Mouse (Mus musculus) right cerebral cortex, postnatal 10 days (tissue): Measurements from ENCODE around the gene Rbms2.
A peak's percentile ranks its signal among the peaks of the same experiment; 100 is the strongest.
"Not testable (repeated sequence)": the region's sequence is repeated elsewhere in the genome, so short reads cannot be mapped to it uniquely, and the experiment has no call there.

Experiments
- DNase-seq, 2 experiments: peaks; one replicate each; pipeline ENCODE4 v3.0.0; 2021; ENCODE audit warnings: low spot score in 2 of 2

The Rbms2 gene

GRCm38 (mm10) chr10:128193113-128193512 is 13.0 kb upstream of the Rbms2 start:
- DNase-seq: no peak

- DNase-seq: not testable (repeated sequence)
Observed at GRCm38 (mm10) chr10:128192030-128192766, 12.1 kb upstream of the Rbms2 start.

GRCm38 (mm10) chr10:128191472-128191871 is 11.4 kb upstream of the Rbms2 start:
- no peak for DNase-seq

GRCm38 (mm10) chr10:128188242-128188877 is 8.3 kb upstream of the Rbms2 start:
- peak; percentile 78 to 85 for DNase-seq

DNA sequence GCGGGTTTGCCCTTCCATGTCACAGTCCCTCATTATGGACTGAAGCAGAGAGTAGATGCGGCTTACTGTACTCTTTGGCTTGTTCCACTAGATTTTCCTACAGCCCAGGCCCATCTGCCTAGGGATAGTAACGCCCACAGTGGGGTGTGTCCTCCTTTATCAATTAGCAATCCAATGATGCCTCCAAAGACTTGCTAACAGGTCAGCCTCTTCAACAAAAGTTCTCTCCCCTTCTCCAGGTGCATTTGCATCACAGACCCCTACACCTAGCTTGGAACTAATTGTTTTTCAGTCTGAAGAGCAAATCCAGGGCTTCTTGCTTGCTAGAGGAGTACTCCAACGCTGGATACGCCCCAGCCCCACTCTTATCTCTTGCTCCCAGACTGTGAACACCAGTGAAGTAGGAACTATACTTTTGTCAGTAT is 7.1 kb upstream of the Rbms2 start:
- no peak for DNase-seq

DNA sequence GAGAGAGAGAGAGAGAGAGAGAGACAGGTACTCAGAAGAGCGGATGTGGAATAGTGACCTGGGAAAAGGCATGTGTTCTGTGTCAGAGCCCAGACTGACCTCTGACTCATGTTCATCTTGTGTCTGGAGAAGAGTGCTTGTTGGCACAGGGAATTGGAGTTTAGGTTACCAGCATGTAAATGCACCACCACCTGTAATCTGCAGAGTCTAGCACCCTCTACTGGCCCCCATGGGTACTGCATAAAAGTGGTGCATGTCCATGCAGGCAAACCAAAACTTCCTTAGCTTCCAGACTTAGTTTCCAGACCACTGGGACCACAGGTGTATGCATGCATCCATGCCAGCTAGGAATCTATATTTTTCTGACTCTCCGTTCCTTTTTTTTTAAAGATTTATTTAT is 5.9 kb upstream of the Rbms2 start:
- peak; percentile 63 to 76 for DNase-seq

DNA sequence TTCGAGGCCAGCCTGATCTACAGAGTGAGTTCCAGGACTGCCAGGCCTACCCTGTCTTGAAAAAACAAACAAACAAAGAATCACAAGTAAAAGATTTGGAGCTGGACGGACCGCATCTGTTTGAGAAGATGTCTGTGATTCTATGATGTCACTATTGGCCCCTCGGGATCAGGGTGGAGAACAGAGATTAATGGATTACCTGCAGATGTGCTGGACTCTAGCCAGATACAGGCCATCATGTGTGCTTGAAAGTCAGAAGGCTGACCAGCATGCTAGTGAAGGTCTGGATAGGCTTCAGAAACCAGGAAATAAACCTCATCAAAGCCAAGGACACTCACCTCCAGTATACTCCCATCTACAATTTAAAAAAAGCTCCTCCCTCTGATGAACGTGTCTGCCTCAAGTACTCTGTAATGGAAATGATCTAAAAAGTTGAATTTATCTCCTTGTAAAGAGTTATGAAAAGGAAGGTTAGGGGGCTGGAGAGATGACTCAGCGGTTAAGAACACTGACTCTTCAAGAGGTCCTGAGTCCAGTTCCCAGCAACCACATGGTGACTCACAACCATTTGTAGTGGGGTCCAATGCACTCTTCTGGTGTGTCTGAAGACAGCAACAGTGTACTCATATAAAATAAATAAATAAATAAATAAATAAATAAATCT is 5.3 kb upstream of the Rbms2 start:
- DNase-seq: no peak

DNA sequence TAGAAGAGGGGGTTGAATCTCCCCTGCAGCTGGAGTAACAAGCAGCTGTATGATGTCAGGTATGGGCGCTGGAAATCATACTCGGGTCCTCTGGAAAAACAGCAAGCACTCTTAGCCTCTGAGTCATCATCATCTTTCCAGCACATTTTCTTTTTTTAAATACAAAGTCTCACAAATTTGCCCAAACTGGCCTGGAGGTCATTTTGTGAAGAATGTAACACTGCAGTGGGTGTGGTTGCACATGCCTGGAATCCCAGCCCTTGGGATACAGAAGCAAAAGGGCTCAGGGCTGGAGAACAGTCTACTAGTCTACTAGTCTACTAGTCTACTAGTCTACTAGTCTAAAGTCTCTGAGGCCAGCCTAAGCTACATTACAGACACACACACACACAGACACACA is 4.2 kb upstream of the Rbms2 start:
- no peak for DNase-seq

DNA sequence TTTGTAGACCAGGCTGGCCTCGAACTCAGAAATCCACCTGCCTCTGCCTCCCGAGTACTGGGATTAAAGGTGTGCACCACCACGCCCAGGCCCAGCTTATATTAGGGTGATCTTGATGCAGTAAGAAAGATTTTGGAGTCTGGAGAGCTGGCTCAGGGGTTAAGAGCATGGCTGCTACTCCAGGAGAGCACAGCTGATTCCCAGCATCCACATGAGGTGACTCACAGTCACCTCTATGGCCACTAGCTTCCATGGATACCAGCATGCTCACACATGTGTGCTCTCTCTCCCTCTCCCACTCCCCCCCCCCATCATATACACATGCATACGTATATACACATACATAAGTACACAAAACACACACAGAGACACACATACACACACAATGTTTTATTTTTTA is 2.8 kb downstream of the Rbms2 start:
- no peak for DNase-seq

- peak; percentile 45 to 49 for DNase-seq
Observed at GRCm38 (mm10) chr10:128175996-128176755, 3.9 kb downstream of the Rbms2 start.

- DNase-seq: no peak
Observed at GRCm38 (mm10) chr10:128175302-128175701, 4.8 kb downstream of the Rbms2 start.

GRCm38 (mm10) chr10:128171348-128171747 is 8.7 kb downstream of the Rbms2 start:
- DNase-seq: not testable (repeated sequence)

GRCm38 (mm10) chr10:128167091-128167490 is 13.0 kb downstream of the Rbms2 start:
- DNase-seq: no peak

DNA sequence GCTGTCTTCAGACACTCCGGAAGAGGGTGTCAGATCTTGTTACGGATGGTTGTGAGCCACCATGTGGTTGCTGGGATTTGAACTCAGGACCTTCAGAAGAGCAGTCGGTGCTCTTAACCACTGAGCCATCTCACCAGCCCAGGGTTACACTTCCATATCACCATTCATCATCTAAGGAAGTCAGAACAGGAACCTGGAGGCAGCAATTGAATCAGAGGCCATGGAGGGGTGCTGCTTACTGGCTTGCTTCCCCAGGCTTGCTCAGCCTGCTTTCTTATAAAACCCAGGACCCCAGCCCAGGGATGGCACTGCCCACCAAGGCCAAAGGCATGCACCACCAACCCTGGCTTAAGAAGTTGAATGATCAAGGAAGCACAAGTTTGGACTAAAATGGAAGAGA is 14.4 kb downstream of the Rbms2 start:
- DNase-seq: not testable (repeated sequence)

- DNase-seq: no peak
Observed at GRCm38 (mm10) chr10:128153978-128154377, 26.1 kb downstream of the Rbms2 start.

- no peak for DNase-seq
Observed at GRCm38 (mm10) chr10:128150941-128151340, 29.2 kb downstream of the Rbms2 start.

DNA sequence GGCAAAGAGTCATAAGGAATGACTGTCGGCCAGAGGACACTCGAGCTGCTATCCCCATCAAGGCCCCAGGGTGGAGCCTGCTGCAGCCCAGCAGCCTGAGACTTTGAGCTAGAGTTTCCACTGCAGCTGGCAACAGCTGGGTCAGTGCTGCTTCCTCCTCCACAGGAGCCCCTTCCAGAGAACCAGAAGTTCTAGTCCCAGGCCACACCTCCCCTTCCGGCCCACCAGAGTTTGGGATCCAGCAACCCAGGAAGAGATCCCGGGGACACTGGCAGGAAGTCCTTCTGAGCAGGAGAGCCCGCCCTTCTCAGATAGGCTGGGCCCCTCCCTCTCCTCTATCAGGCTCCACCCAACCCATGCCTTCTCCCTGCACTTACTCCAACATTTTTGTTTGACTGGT is 30.5 kb downstream of the Rbms2 start:
- DNase-seq: peak in 1 of 2 experiments; percentile 34

- no peak for DNase-seq
Observed at GRCm38 (mm10) chr10:128148789-128149365, 31.2 kb downstream of the Rbms2 start.

GRCm38 (mm10) chr10:128144961-128145360 is 35.1 kb downstream of the Rbms2 start:
- no peak for DNase-seq

- no peak for DNase-seq
Observed at GRCm38 (mm10) chr10:128143659-128144058, 36.4 kb downstream of the Rbms2 start.

DNA sequence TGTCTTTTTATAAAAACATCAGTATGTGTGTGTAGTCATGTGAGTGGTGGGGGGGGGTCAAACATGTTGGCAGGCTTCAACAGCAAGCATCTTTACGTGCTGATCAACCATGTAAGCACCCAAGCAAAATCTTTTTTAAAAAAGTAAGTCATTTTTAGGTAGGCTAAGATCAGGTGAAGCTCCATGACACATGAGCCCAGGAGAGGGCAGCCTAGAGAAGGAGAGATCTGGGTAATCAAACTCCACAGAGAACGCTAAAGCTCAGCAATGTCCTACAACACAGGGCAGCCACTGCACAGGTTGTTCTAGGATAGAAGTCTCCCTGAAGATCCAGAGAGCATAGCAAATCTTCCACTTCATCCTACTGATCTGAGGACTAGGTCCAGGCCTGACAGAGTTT is 37.9 kb downstream of the Rbms2 start:
- DNase-seq: no peak
